Mouse (Mus musculus) spleen, postnatal 36 days (tissue): ENCODE results near the gene Bricd5.
A peak's percentile ranks its signal among the peaks of the same experiment; 100 is the strongest.

ENCODE experiments used
- DNase-seq, 2 experiments: peaks; one replicate each; pipeline ENCODE4 v3.0.0; 2022; ENCODE audit warnings: low spot score in 2 of 2, mixed read lengths in 1 of 2

Bricd5 gene

GRCm38 (mm10) chr17:24485090-24485860 is 11.6 kb downstream of the Bricd5 start:
- DNase-seq = no peak

DNA sequence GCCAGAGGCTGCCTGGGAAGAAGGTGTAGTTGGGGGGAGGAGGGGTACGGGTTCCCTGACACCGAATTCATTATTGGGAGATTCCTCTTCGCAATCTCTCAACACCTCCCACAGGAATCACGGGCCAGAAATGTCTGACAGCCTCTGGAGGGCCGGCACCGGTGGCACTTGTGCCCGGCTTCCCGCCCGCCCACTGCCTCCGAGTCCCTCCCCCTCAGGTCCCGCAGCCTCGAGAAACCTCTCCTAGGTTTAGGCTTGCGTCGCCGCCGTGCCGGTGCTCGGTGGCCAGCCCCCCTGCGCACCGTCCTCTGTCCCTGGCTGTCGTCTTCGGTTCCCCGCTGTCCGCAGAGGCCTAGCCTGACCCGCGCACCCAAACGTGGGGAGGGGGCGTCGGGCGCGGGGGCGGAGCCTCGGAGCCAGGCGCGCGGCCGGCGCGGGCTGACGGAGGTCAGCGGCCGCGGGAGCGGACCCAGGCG is 14.5 kb downstream of the Bricd5 start, which contains the start of gene Caskin1:
Gene Caskin1, plus strand, starts transcription at position 416 of the 476 bp plus-strand sequence.
- no peak for DNase-seq

DNA sequence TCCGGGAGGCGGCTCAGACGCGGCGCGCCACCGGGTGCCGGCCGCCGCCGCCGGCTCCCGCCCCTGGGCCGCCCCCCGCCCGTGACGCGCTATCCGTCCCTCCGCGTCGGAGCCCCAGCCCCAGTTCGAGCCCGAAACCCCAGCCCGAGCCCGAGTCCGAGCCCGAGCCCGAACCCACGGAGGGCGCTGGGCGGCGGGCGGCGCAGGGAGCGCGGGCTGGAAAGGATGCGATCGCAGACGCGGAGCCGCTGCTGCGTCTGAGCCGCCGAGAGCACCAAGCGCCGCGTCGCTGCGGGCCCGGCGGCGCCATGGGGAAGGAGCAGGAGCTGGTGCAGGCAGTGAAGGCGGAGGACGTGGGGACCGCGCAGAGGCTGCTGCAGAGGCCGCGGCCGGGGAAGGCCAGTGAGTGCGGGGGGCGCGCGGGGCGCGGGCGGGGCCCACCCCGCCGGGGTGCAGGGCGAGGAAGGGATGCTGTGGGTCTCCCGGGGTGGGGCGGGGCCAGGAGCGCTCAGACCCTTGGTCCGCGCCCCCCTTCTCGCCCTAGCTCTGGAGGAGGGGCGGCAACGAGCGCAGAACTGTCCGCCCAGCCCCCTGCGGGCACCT is 15.1 kb downstream of the Bricd5 start:
- no peak for DNase-seq

GRCm38 (mm10) chr17:24489265-24490030 is 15.8 kb downstream of the Bricd5 start:
- DNase-seq = no peak

GRCm38 (mm10) chr17:24490399-24490798 is 16.7 kb downstream of the Bricd5 start:
- DNase-seq = no peak

- DNase-seq = peak in 1 of 2 experiments; percentile 42
Measured at GRCm38 (mm10) chr17:24494627-24495335, 21.1 kb downstream of the Bricd5 start.

DNA sequence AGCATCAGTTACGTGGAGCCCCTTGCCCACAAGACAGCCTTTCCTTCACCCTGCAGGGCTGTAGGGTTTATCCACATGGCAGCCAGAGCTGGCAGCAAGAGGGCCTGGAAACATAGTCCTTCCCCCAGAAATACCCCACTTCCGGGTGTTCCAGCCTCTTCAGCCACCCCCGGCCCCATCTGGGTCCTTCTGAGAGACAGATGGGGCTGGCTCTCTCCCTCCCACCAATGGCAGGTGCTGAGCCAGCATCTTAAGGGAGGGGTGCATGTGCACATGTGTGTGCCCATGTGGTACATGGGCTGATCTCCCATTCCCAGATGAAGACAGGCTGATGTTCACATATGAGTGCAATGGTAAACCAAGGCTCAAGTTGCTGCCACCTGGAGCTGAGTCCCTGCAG is 21.8 kb downstream of the Bricd5 start:
- DNase-seq = no peak

GRCm38 (mm10) chr17:24496026-24496425 is 22.3 kb downstream of the Bricd5 start:
- DNase-seq = no peak

- no peak for DNase-seq
Measured at GRCm38 (mm10) chr17:24502208-24502607, 28.5 kb downstream of the Bricd5 start.

- no peak for DNase-seq
Measured at GRCm38 (mm10) chr17:24504085-24504484, 30.4 kb downstream of the Bricd5 start.

- no peak for DNase-seq
Measured at GRCm38 (mm10) chr17:24505286-24505955, 31.7 kb downstream of the Bricd5 start.

GRCm38 (mm10) chr17:24506332-24507070 is 32.8 kb downstream of the Bricd5 start:
- DNase-seq = no peak

- DNase-seq = no peak
Measured at GRCm38 (mm10) chr17:24507129-24507664, 33.5 kb downstream of the Bricd5 start.

- no peak for DNase-seq
Measured at GRCm38 (mm10) chr17:24507806-24508460, 34.2 kb downstream of the Bricd5 start.

GRCm38 (mm10) chr17:24513609-24514008 is 39.9 kb downstream of the Bricd5 start:
- no peak for DNase-seq

DNA sequence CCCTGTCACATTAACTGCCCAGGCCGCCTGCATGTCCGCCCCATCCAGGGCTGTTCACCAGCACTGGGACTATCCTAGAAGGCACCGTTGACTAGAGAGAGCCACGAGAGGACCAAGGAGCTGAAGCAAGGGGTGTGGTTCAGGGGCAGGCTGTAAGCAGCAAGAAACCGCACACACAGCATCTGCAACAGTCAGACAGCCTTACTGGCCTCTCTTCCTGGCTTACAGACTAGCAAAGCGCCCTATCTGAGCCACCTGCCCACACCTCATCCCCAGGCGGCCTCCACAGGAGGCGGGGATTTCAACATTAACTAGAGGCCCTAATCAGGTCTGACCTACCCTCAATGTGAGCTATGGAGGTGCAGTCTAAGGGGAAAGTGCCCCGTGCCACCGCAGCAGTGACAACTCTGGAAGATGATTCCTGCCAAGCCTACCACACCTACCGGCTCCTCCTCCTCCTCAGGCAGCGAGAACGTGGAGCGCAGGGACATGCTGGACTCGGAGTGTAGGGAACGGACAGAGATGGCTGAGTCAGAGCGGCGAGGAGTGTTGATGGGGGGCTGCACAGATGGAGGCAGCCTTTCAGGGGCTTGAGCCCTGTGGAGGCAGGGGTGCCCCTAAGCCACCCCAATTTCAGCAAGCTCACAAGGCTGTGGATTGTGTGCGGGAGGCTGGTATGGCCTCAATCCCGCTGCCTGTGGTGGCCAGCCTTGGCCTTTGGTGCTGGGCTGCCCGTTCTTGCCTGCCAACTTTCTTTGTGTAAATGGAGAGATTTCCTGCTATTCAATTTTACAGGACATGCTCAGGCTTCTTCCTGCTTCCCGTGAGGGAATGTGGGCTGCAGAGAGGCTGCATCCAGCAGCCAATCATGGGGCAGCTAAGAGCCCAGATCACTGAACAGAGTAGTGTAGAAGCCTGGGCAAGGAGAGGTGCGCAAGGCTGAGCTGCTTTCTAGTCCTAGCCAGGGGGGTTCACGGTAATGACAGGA is 40.9 kb downstream of the Bricd5 start:
- no peak for DNase-seq

DNA sequence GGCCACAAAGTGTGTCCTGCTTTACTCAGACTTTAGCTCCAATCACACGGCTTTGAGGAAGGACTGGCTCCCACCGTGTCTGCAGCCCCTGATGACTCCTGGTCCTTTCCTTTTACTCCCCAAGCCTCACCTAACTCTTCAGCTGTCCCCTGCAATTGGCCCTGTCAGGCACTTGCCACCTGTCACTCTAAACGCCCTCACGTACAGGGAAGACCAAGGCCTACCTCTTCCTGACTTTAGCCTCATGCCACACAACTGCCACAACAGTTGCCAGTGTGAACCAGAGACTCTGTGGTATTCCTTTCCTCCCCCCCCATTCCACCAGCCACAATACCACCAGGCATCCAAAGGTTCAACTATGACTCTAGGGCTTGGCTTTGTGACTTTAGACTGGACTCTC is 46.8 kb downstream of the Bricd5 start:
- DNase-seq = no peak

DNA sequence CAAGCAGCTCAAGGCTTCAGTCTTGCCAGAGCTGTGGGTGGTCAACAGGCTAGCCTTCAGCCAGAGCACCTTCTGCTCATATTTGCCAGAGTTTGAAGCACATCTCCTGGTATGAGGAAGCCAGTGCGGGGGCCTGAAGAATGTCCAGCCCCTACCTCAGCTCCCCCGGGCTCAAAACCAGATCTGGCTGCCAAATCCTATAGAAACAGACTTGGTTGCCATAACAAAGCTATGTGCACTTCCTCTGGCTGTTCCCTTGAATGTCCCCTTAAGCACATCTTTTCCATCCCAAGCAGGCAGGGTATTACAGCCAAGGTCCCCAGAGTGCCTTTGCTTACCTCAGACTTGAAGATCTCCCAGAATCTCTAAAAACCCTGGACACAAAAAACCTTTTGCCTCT is 51.0 kb downstream of the Bricd5 start:
- DNase-seq = no peak
